13 mouse cellular contexts compared by ENCODE assay signal in the genomic region with DNA sequence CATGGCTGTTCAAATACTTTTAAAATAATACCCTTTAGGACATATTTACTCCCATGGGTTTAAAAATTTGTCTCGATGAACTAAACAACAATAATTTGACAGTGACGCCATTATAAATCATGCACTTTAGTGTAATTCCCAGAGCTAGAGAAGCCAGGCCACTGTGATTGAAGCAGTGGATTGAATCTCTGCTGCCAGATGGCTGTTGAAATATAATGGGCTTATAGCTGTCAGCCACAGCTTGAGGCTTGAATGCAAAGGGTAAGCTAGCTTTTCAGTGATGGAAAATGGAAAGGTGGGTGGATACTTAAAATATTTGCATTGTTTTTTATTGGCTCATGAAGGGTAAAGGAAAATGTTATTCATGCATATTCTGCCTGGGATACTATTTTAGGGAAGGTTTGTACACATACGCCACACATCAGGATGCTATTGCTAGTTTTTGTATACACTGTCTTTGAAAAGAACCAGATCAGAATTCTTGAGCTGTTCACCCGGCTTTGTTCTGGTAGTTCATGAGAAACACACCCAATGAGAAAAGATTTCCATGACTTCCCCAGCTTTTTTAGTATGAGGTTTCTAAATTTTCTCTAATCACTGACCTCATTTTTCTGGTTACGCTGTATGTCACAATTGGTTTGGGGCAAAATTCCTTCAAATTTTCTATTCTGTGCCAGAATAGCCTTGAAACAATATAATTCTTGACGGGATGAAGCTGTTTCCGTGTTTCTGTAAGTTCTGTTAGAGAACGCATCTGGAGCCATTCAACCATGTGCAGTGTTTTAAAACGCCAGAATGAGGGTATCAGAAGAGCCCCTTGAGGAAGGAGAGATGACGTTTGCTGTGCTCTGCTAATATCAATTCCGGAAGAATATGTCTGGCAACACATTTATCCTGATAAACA.
DNase-seq lines count a peak whose midpoint lies in the region; ATAC-seq and TF ChIP-seq lines count a peak whose summit lies in the region.
"Had no signal": no experiment of that assay in that cellular context is flagged by ENCODE, and none has a peak within 500 bp of the region (broad histone marks: within the 10 kb centered on the region; RNA-seq: fewer than 3 reads in every experiment).

No protein-coding gene starts in this region.

- no peak for DNase-seq in limb, embryonic 10.5 days (ENCODE audit: low spot score)
- peak; percentile 65 for DNase-seq in limb, embryonic 14.5 days (ENCODE audit: low spot score)
- peak; percentile 23 for DNase-seq in retina, postnatal 1 day
- DNase-seq in spleen, postnatal 36 days (ENCODE audit: low spot score in 2 of 2), result no peak
- DNase-seq in layer of hippocampus, adult 11-12 months (ENCODE audit: low spot score), result no peak
- DNase-seq in kidney, postnatal 14 days, result no peak
- DNase-seq: cerebellum, postnatal 14 days; gastrocnemius, postnatal 25 days; thymus, postnatal 4 days had no signal

- H3K9ac ChIP-seq in limb, embryonic 13.5 days, result no peak overlapping the region
- no peak overlapping the region for H3K9ac ChIP-seq in forebrain, embryonic 16.5 days (replicated peaks; ENCODE audit: low read depth, low read length)
- no peak overlapping the region for H3K9ac ChIP-seq in limb, embryonic 14.5 days (ENCODE audit: low read depth, low read length, severe bottlenecking)
- H3K9ac ChIP-seq: heart, embryonic 13.5 days had no signal

- H3K4me2 ChIP-seq in limb, embryonic 13.5 days (replicated peaks), result no peak overlapping the region
- no peak overlapping the region for H3K4me2 ChIP-seq in forebrain, embryonic 16.5 days (ENCODE audit: low read length)
- H3K4me2 ChIP-seq in limb, embryonic 14.5 days (replicated peaks; ENCODE audit: low read depth, low read length, severe bottlenecking), result no peak overlapping the region
- H3K4me2 ChIP-seq: heart, embryonic 13.5 days had no signal

- H3K27me3 ChIP-seq in limb, embryonic 13.5 days, result no peaks in the 10 kb centered on the region
- no peaks in the 10 kb centered on the region for H3K27me3 ChIP-seq in limb, embryonic 10.5 days (ENCODE audit: low read depth, poor library complexity, severe bottlenecking)
- no peaks in the 10 kb centered on the region for H3K27me3 ChIP-seq in forebrain, embryonic 16.5 days (replicated peaks; ENCODE audit: control insufficient read depth, insufficient read depth, low read length)
- no peaks in the 10 kb centered on the region for H3K27me3 ChIP-seq in limb, embryonic 14.5 days (ENCODE audit: control insufficient read depth, insufficient read depth, low read length)
- H3K27me3 ChIP-seq: heart, embryonic 13.5 days had no signal

- WGBS in limb, embryonic 13.5 days, result 56% methylated on average over 11 of the region's 11 CpGs
- WGBS in limb, embryonic 10.5 days, result 90% methylated on average over 11 of the region's 11 CpGs
- 51% methylated on average over 11 of the region's 11 CpGs for WGBS in forebrain, embryonic 16.5 days
- WGBS in limb, embryonic 14.5 days, result 49% methylated on average over 11 of the region's 11 CpGs

- H3K36me3 ChIP-seq in limb, embryonic 13.5 days, result no peaks in the 10 kb centered on the region
- no peaks in the 10 kb centered on the region for H3K36me3 ChIP-seq in limb, embryonic 10.5 days
- H3K36me3 ChIP-seq in forebrain, embryonic 16.5 days (ENCODE audit: control insufficient read depth, insufficient read depth), result no peaks in the 10 kb centered on the region
- no peaks in the 10 kb centered on the region for H3K36me3 ChIP-seq in limb, embryonic 14.5 days (ENCODE audit: control insufficient read depth, insufficient read depth, low read length)
- H3K36me3 ChIP-seq: heart, embryonic 13.5 days had no signal

- H3K9me3 ChIP-seq in limb, embryonic 13.5 days, result no peaks in the 10 kb centered on the region
- no peaks in the 10 kb centered on the region for H3K9me3 ChIP-seq in limb, embryonic 10.5 days (replicated peaks)
- no peaks in the 10 kb centered on the region for H3K9me3 ChIP-seq in forebrain, embryonic 16.5 days (ENCODE audit: control insufficient read depth, low read length)
- no peaks in the 10 kb centered on the region for H3K9me3 ChIP-seq in limb, embryonic 14.5 days (ENCODE audit: control insufficient read depth, low read length)
- H3K9me3 ChIP-seq: heart, embryonic 13.5 days had no signal

- peak; percentile 68; the same call in 1 of the 2 replicates for ATAC-seq in limb, embryonic 13.5 days (ENCODE audit: low FRiP score, low read depth)
- ATAC-seq in forebrain, embryonic 16.5 days, result peak; percentile 72
- ATAC-seq in limb, embryonic 14.5 days (ENCODE audit: low FRiP score, low read depth), result peak; percentile 55; the same call in 1 of the 2 replicates
- ATAC-seq: inflammation-experienced regulatory T-cells, adult 6 months had no signal

- no peak overlapping the region for H3K4me3 ChIP-seq in limb, embryonic 13.5 days
- no peak overlapping the region for H3K4me3 ChIP-seq in limb, embryonic 10.5 days
- no peak overlapping the region for H3K4me3 ChIP-seq in forebrain, embryonic 16.5 days (replicated peaks; ENCODE audit: low read length)
- no peak overlapping the region for H3K4me3 ChIP-seq in limb, embryonic 14.5 days (replicated peaks; ENCODE audit: low read length)
- H3K4me3 ChIP-seq: heart, embryonic 13.5 days had no signal

- H3K27ac ChIP-seq in limb, embryonic 13.5 days, result no peak overlapping the region
- H3K27ac ChIP-seq in limb, embryonic 10.5 days, result no peak overlapping the region
- H3K27ac ChIP-seq in forebrain, embryonic 16.5 days (ENCODE audit: low read length), result peak overlapping the region; percentile 48
- 0 out of 2 replicates have a peak overlapping the region, but pooled peaks have one; percentile 19 for H3K27ac ChIP-seq in limb, embryonic 14.5 days (replicated peaks; ENCODE audit: low read depth, low read length)
- H3K27ac ChIP-seq: heart, embryonic 13.5 days had no signal

- no peak for TF ChIP-seq POLR2A in limb, embryonic 14.5 days (IDR thresholded peaks at IDR 0.05; ENCODE audit: borderline replicate concordance, extremely low read depth, insufficient read depth, insufficient read length)

- H3K4me1 ChIP-seq in limb, embryonic 13.5 days, result no peaks in the 10 kb centered on the region
- no peaks in the 10 kb centered on the region for H3K4me1 ChIP-seq in limb, embryonic 10.5 days
- peaks cover 12% of the 10 kb centered on the region for H3K4me1 ChIP-seq in forebrain, embryonic 16.5 days (replicated peaks; ENCODE audit: control insufficient read depth, insufficient read depth, low read length)
- H3K4me1 ChIP-seq in limb, embryonic 14.5 days (ENCODE audit: control insufficient read depth, insufficient read depth, low read length), result no peaks in the 10 kb centered on the region
- H3K4me1 ChIP-seq: heart, embryonic 13.5 days had no signal

Comparison
In these comparisons a context has a peak if more than half of its experiments do, and no peak if none do; other contexts are left out.
1. H3K27ac ChIP-seq: peak in forebrain, embryonic 16.5 days (single experiment) and limb, embryonic 14.5 days (single experiment); none in limb, embryonic 13.5 days (single experiment) and limb, embryonic 10.5 days (single experiment).
2. DNase-seq: peak in limb, embryonic 14.5 days (single experiment) and retina, postnatal 1 day (single experiment); none in limb, embryonic 10.5 days (single experiment), spleen, postnatal 36 days (0 of 2), layer of hippocampus, adult 11-12 months (single experiment) and kidney, postnatal 14 days (single experiment).
3. Peak in every context shown above with its lines, with median percentiles within 50 percentile points of each other: ATAC-seq.